Mouse (Mus musculus) mature B cell (primary cell): ENCODE data around the gene Sfrp2.

Experiments
- in situ Hi-C: fragments of 300-500 bp; cut with MboI; formaldehyde crosslinking; loops from 2 replicates; pipeline ENCODE4 v1.14.3; 2019

The Sfrp2 gene

GRCm38 (mm10) chr3:83771160-83771869 is 5.2 kb downstream of the Sfrp2 start:
- in situ Hi-C loops = no loop called here

- in situ Hi-C loops = no loop called here
Observed at GRCm38 (mm10) chr3:83773281-83773680, 7.2 kb downstream of the Sfrp2 start.

- in situ Hi-C loops = no loop called here
Observed at GRCm38 (mm10) chr3:83775403-83775802, 9.3 kb downstream of the Sfrp2 start.

- in situ Hi-C loops = no loop called here
Observed at GRCm38 (mm10) chr3:83781460-83782222, 15.5 kb downstream of the Sfrp2 start.

GRCm38 (mm10) chr3:83783716-83784469 is 17.8 kb downstream of the Sfrp2 start:
- in situ Hi-C loops = no loop called here

GRCm38 (mm10) chr3:83784726-83785125 is 18.6 kb downstream of the Sfrp2 start:
- in situ Hi-C loops = no loop called here

GRCm38 (mm10) chr3:83787086-83787485 is 21.0 kb downstream of the Sfrp2 start:
- in situ Hi-C loops = no loop called here

- in situ Hi-C loops = no loop called here
Observed at GRCm38 (mm10) chr3:83787776-83788305, 21.7 kb downstream of the Sfrp2 start.

GRCm38 (mm10) chr3:83789651-83790451 is 23.7 kb downstream of the Sfrp2 start:
- in situ Hi-C loops = no loop called here

GRCm38 (mm10) chr3:83791444-83791843 is 25.3 kb downstream of the Sfrp2 start:
- in situ Hi-C loops = no loop called here

GRCm38 (mm10) chr3:83797098-83797497 is 31.0 kb downstream of the Sfrp2 start:
- in situ Hi-C loops = no loop called here

GRCm38 (mm10) chr3:83797828-83798227 is 31.7 kb downstream of the Sfrp2 start:
- in situ Hi-C loops = no loop called here

- in situ Hi-C loops = no loop called here
Observed at GRCm38 (mm10) chr3:83799486-83799885, 33.4 kb downstream of the Sfrp2 start.

GRCm38 (mm10) chr3:83801649-83802155 is 35.6 kb downstream of the Sfrp2 start:
- in situ Hi-C loops = no loop called here

GRCm38 (mm10) chr3:83808483-83808882 is 42.4 kb downstream of the Sfrp2 start:
- in situ Hi-C loops = no loop called here

- in situ Hi-C loops = loop anchor here (5.0 kb wide), 1 partner anchor 80 kb away; no protein-coding TSS in a partner anchor
Observed at GRCm38 (mm10) chr3:83811987-83812386, 45.9 kb downstream of the Sfrp2 start.

GRCm38 (mm10) chr3:83812863-83813262 is 46.7 kb downstream of the Sfrp2 start:
- in situ Hi-C loops = loop anchor here (5.0 kb wide), 1 partner anchor 79 kb away; no protein-coding TSS in a partner anchor

- in situ Hi-C loops = no loop called here
Observed at GRCm38 (mm10) chr3:83816372-83816925, 50.3 kb downstream of the Sfrp2 start.

GRCm38 (mm10) chr3:83823774-83824173 is 57.7 kb downstream of the Sfrp2 start:
- in situ Hi-C loops = no loop called here
